Mouse (Mus musculus): Measurements from ENCODE around the gene U2af2. TPM values are rescaled to one million over a fixed set of nuclear protein-coding genes. Genes with fewer than 3 reads are reported as not detected.
"Not testable (repeated sequence)": the region's sequence is repeated elsewhere in the genome, so short reads cannot be mapped to it uniquely, and the experiment has no call there.

Gene U2af2
- polyA plus RNA-seq, 1 experiment from 2014 or later: 105 TPM

- peaks cover 50% of the 10 kb centered on the region for H3K27me3 ChIP-seq
- WGBS: 100% methylated on average over 1 of the region's 1 CpGs
- no peaks in the 10 kb centered on the region for H3K36me3 ChIP-seq
- no peak for ATAC-seq (ENCODE audit: low read depth)
- no peak overlapping the region for H3K4me2 ChIP-seq
- no peak overlapping the region for H3K27ac ChIP-seq (replicated peaks)
- H3K4me3 ChIP-seq: no peak overlapping the region
- H3K4me1 ChIP-seq (replicated peaks): peaks cover 72% of the 10 kb centered on the region
- H3K9ac ChIP-seq: 0 out of 2 replicates have a peak overlapping the region, but pooled peaks have one; percentile 26
- H3K9me3 ChIP-seq: no peaks in the 10 kb centered on the region
Observed at GRCm38 (mm10) chr7:5058631-5059030, 3.3 kb upstream of the U2af2 start.

- Histone ChIP-seq H3K9me3 (no peaks in the 10 kb centered on the region), H3K4me1 (replicated peaks) (peaks cover 72% of the 10 kb centered on the region), H3K27ac (replicated peaks) (peak overlapping the region; percentile 99), H3K4me2 (peak overlapping the region; percentile 97; the same call in 1 of the 2 replicates), H3K9ac (peak overlapping the region; percentile 88), H3K36me3 (no peaks in the 10 kb centered on the region), H3K4me3 (no peak overlapping the region), H3K27me3 (peaks cover 42% of the 10 kb centered on the region)
- 91% methylated on average over 12 of the region's 12 CpGs for WGBS
- ATAC-seq (ENCODE audit: low read depth): no peak
Observed at GRCm38 (mm10) chr7:5059421-5059820, 2.5 kb upstream of the U2af2 start.

- ATAC-seq (ENCODE audit: low read depth): peak; percentile 0; the same call in 1 of the 2 replicates
Observed at GRCm38 (mm10) chr7:5060239-5060731, 1.7 kb upstream of the U2af2 start.

GRCm38 (mm10) chr7:5060944-5061773 is 784 bp upstream of the U2af2 start:
- H3K4me1 ChIP-seq (replicated peaks): peaks cover 76% of the 10 kb centered on the region
- H3K4me2 ChIP-seq: peak overlapping the region; percentile 97
- peaks cover 5% of the 10 kb centered on the region; the same call in 1 of the 2 replicates for H3K36me3 ChIP-seq
- H3K9ac ChIP-seq: peak overlapping the region; percentile 88
- peak; percentile 90 for ATAC-seq (ENCODE audit: low read depth)
- peak overlapping the region; percentile 99 for H3K27ac ChIP-seq (replicated peaks)
- peaks cover 25% of the 10 kb centered on the region for H3K27me3 ChIP-seq
- peak overlapping the region; percentile 82 for H3K4me3 ChIP-seq
- no peaks in the 10 kb centered on the region for H3K9me3 ChIP-seq
- under 1% methylated on average over 60 of the region's 60 CpGs for WGBS

More at GRCm38 (mm10) chr7:5060239-5060731, 1.7 kb upstream of the U2af2 start:
- peak overlapping the region; percentile 88 for H3K9ac ChIP-seq
- H3K27ac ChIP-seq (replicated peaks): peak overlapping the region; percentile 99
- peak overlapping the region; percentile 97 for H3K4me2 ChIP-seq
- H3K36me3 ChIP-seq: no peaks in the 10 kb centered on the region
- peaks cover 72% of the 10 kb centered on the region for H3K4me1 ChIP-seq (replicated peaks)
- H3K27me3 ChIP-seq: peaks cover 34% of the 10 kb centered on the region
- peak overlapping the region; percentile 82 for H3K4me3 ChIP-seq
- no peaks in the 10 kb centered on the region for H3K9me3 ChIP-seq
- WGBS: 2% methylated on average over 27 of the region's 27 CpGs

GRCm38 (mm10) chr7:5062360-5063001 is 538 bp downstream of the U2af2 start:
- peak; percentile 28 for ATAC-seq (ENCODE audit: low read depth)
- peaks cover 65% of the 10 kb centered on the region for H3K4me1 ChIP-seq (replicated peaks)

GRCm38 (mm10) chr7:5064886-5065285 is 2.9 kb downstream of the U2af2 start:
- no peak for ATAC-seq (ENCODE audit: low read depth)
- no peak overlapping the region for H3K4me3 ChIP-seq
- peaks cover 42% of the 10 kb centered on the region for H3K36me3 ChIP-seq
- no peak overlapping the region for H3K4me2 ChIP-seq
- H3K27me3 ChIP-seq: no peaks in the 10 kb centered on the region
- no peak overlapping the region for H3K9ac ChIP-seq
- peaks cover 41% of the 10 kb centered on the region for H3K4me1 ChIP-seq (replicated peaks)
- no peaks in the 10 kb centered on the region for H3K9me3 ChIP-seq
- 92% methylated on average over 6 of the region's 6 CpGs for WGBS
- no peak overlapping the region for H3K27ac ChIP-seq (replicated peaks)

More at GRCm38 (mm10) chr7:5062360-5063001, 538 bp downstream of the U2af2 start:
- Histone ChIP-seq H3K9ac (peak overlapping the region; percentile 88), H3K27ac (replicated peaks) (peak overlapping the region; percentile 99), H3K36me3 (peaks cover 18% of the 10 kb centered on the region), H3K27me3 (peaks cover 14% of the 10 kb centered on the region), H3K4me3 (peak overlapping the region; percentile 82), H3K9me3 (no peaks in the 10 kb centered on the region), H3K4me2 (peak overlapping the region; percentile 97)
- under 1% methylated on average over 46 of the region's 51 CpGs for WGBS

GRCm38 (mm10) chr7:5073586-5073985 is 11.6 kb downstream of the U2af2 start:
- Histone ChIP-seq H3K4me3 (no peak overlapping the region), H3K9me3 (no peaks in the 10 kb centered on the region), H3K36me3 (peaks cover 95% of the 10 kb centered on the region), H3K4me2 (no peak overlapping the region), H3K4me1 (replicated peaks) (0 out of 2 replicates have a peak, but pooled peaks cover under 1% of the 10 kb centered on the region), H3K27ac (replicated peaks) (no peak overlapping the region), H3K27me3 (no peaks in the 10 kb centered on the region), H3K9ac (no peak overlapping the region)
- no peak for ATAC-seq (ENCODE audit: low read depth)
- 94% methylated on average over 1 of the region's 1 CpGs for WGBS

- Histone ChIP-seq H3K4me1 (replicated peaks) (0 out of 2 replicates have a peak, but pooled peaks cover 5% of the 10 kb centered on the region), H3K4me2 (no peak overlapping the region), H3K36me3 (peaks cover 88% of the 10 kb centered on the region), H3K9ac (no peak overlapping the region), H3K4me3 (no peak overlapping the region), H3K27me3 (no peaks in the 10 kb centered on the region), H3K27ac (replicated peaks) (no peak overlapping the region), H3K9me3 (no peaks in the 10 kb centered on the region)
- WGBS: 88% methylated on average over 5 of the region's 5 CpGs
- ATAC-seq (ENCODE audit: low read depth): no peak
Observed at GRCm38 (mm10) chr7:5074984-5075383, 13.0 kb downstream of the U2af2 start.

- no peak overlapping the region for H3K9ac ChIP-seq
- no peak overlapping the region for H3K4me2 ChIP-seq
- no peak for ATAC-seq (ENCODE audit: low read depth)
- H3K36me3 ChIP-seq: peaks cover 69% of the 10 kb centered on the region
- no peaks in the 10 kb centered on the region for H3K27me3 ChIP-seq
- peaks cover 19% of the 10 kb centered on the region for H3K4me1 ChIP-seq (replicated peaks)
- no peaks in the 10 kb centered on the region for H3K9me3 ChIP-seq
- 92% methylated on average over 2 of the region's 2 CpGs for WGBS
- no peak overlapping the region for H3K27ac ChIP-seq (replicated peaks)
- no peak overlapping the region for H3K4me3 ChIP-seq
Observed at GRCm38 (mm10) chr7:5076931-5077330, 15.0 kb downstream of the U2af2 start.

- H3K27ac ChIP-seq (replicated peaks): peak overlapping the region; percentile 93
- not testable (repeated sequence) for H3K27me3 ChIP-seq
Observed at GRCm38 (mm10) chr7:5079365-5080009, 17.5 kb downstream of the U2af2 start.

GRCm38 (mm10) chr7:5080010-5080751 is 18.2 kb downstream of the U2af2 start, which contains the start of gene Epn1:
Gene Epn1 (plus strand): TSS chr7:5080235.
- H3K9me3 ChIP-seq: no peaks in the 10 kb centered on the region
- H3K4me3 ChIP-seq: peak within 1 kb of the TSS; percentile 99
- H3K4me2 ChIP-seq: peak within 1 kb of the TSS; percentile 93
- ATAC-seq (ENCODE audit: low read depth): peak; percentile 98
- H3K27ac ChIP-seq (replicated peaks): peak within 1 kb of the TSS; percentile 93
- peaks cover 54% of the 10 kb centered on the region for H3K36me3 ChIP-seq
- peak within 1 kb of the TSS; percentile 99 for H3K9ac ChIP-seq
- no peaks in the 10 kb centered on the region for H3K27me3 ChIP-seq
- under 1% methylated on average over 79 of the region's 81 CpGs for WGBS
- peaks cover 37% of the 10 kb centered on the region for H3K4me1 ChIP-seq (replicated peaks)

More at GRCm38 (mm10) chr7:5079365-5080009, 17.5 kb downstream of the U2af2 start:
- WGBS: 47% methylated on average over 10 of the region's 13 CpGs
- not testable (repeated sequence) for H3K9me3 ChIP-seq
- peak overlapping the region; percentile 99 for H3K9ac ChIP-seq
- ATAC-seq (ENCODE audit: low read depth): peak; percentile 54
- peak overlapping the region; percentile 93 for H3K4me2 ChIP-seq
- H3K4me1 ChIP-seq (replicated peaks): peaks cover 37% of the 10 kb centered on the region
- H3K4me3 ChIP-seq: peak overlapping the region; percentile 99
- peaks cover 54% of the 10 kb centered on the region for H3K36me3 ChIP-seq

Measured in neural tube, embryonic 13.5 days (tissue).